Mouse (Mus musculus) R1 (cell line): ENCODE measurements around the gene Aspg.
A peak's percentile ranks its signal among the peaks of the same experiment; 100 is the strongest.

Experiments
- DNase-seq: peaks from one replicate; pipeline ENCODE4 v3.0.0-alpha.2; 2018; ENCODE audit warnings: low read depth, low spot score

Gene Aspg

GRCm38 (mm10) chr12:112113710-112114109 is 7.2 kb downstream of the Aspg start:
- peak; percentile 74 for DNase-seq

GRCm38 (mm10) chr12:112117006-112117405 is 10.5 kb downstream of the Aspg start:
- no peak for DNase-seq

- DNase-seq, result no peak
Measured at GRCm38 (mm10) chr12:112117649-112118048, 11.2 kb downstream of the Aspg start.

GRCm38 (mm10) chr12:112121188-112121587 is 14.7 kb downstream of the Aspg start:
- DNase-seq, result no peak

- no peak for DNase-seq
Measured at GRCm38 (mm10) chr12:112125903-112126302, 19.4 kb downstream of the Aspg start.

GRCm38 (mm10) chr12:112126931-112127635 is 20.6 kb downstream of the Aspg start:
- peak; percentile 36 for DNase-seq

- DNase-seq, result no peak
Measured at GRCm38 (mm10) chr12:112128526-112128925, 22.0 kb downstream of the Aspg start.

- no peak for DNase-seq
Measured at GRCm38 (mm10) chr12:112129300-112129856, 22.9 kb downstream of the Aspg start.

- peak; percentile 47 for DNase-seq
Measured at GRCm38 (mm10) chr12:112130161-112130860, 23.8 kb downstream of the Aspg start.

GRCm38 (mm10) chr12:112130957-112131356 is 24.5 kb downstream of the Aspg start:
- DNase-seq, result no peak

- DNase-seq, result peak; percentile 70
Measured at GRCm38 (mm10) chr12:112140231-112140630, 33.8 kb downstream of the Aspg start.

- no peak for DNase-seq
Measured at GRCm38 (mm10) chr12:112140745-112141144, 34.3 kb downstream of the Aspg start.

GRCm38 (mm10) chr12:112141300-112141699 is 34.8 kb downstream of the Aspg start:
- peak; percentile 75 for DNase-seq

GRCm38 (mm10) chr12:112143116-112143832 is 36.8 kb downstream of the Aspg start:
- DNase-seq, result peak; percentile 69

- no peak for DNase-seq
Measured at GRCm38 (mm10) chr12:112143833-112144201, 37.3 kb downstream of the Aspg start.

- DNase-seq, result peak; percentile 25
Measured at GRCm38 (mm10) chr12:112144377-112145115, 38.1 kb downstream of the Aspg start.

- peak; percentile 84 for DNase-seq
Measured at GRCm38 (mm10) chr12:112145211-112145874, 38.9 kb downstream of the Aspg start.

GRCm38 (mm10) chr12:112145875-112146651 is 39.6 kb downstream of the Aspg start, which contains the start of gene Kif26a:
Gene Kif26a (plus strand): TSS chr12:112146208.
- peak; percentile 80 for DNase-seq

GRCm38 (mm10) chr12:112147365-112147764 is 40.9 kb downstream of the Aspg start:
- DNase-seq, result no peak

- no peak for DNase-seq
Measured at GRCm38 (mm10) chr12:112150011-112150410, 43.5 kb downstream of the Aspg start.
